Mouse (Mus musculus) small intestine, adult 2 months (tissue): ENCODE measurements around the gene Wnt1.

Experiments
- CTCF ChIP-seq: fragments of 200-500 bp; IDR thresholded peaks from 2 replicates; pipeline ENCODE4 v1.5.1; 2012; ENCODE audit warnings: low read depth, mild to moderate bottlenecking, control low read depth, inconsistent platforms, low read length, moderate library complexity, mixed read lengths; ENCODE audit not compliant: insufficient replicate concordance, insufficient read length; ENCODE audit errors: extremely low read depth
- POLR2A ChIP-seq: fragments of 200-500 bp; IDR thresholded peaks from 2 replicates; pipeline ENCODE4 v1.6.1; 2012; ENCODE audit warnings: low read depth, mild to moderate bottlenecking, control low read depth, inconsistent platforms, low read length, moderate library complexity

DNA sequence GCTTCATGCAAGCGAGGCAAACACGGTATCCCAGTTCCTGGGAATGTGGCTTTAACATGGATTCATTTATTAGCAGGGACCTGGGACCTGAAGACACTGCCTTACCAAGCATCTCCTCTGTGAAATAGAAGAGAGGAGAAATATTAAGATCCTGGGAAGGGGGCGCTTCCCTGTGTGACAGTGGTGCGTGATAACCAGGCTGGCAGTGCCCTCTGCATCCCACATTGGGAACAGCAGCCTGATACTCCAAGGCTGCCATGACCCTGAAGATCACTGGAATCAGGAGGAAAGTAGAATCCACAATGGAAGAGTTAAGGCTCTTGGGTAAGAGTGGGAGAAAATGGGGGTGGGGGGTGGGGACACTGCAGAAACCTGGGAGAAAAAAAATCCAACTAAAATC lies 1.7 kb upstream of the Wnt1 start:
- TF ChIP-seq CTCF = no peak
- TF ChIP-seq POLR2A = no peak
